Mouse (Mus musculus): Measurements from ENCODE around the gene Pld2.

DNA sequence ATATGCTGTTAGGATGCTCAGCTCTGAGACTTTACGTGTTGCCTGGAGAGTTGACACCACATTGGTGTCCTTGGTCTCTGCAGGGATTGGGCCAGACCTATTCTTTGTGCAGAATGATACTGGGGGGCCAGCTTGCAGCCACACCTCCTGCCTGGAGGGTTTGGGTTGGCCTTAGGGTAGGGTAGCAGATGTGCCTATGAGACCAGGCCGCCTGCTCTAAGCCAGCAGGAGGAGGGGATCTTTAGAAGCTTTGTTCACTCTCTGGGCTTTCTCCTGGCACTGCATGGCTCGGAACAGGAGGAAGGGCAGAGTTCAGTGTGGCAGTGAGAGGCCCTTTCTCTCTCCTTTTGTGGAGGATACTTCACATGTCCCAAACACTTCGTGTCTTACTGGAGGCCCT is 56.2 kb downstream of the Pld2 start:
- TF ChIP-seq CTCF (IDR thresholded peaks at IDR 0.05) (no peak), EP300 (IDR thresholded peaks at IDR 0.05) (no peak)
